Mouse (Mus musculus) mesoderm, embryonic 11.5 days (tissue): ENCODE measurements at regions not wholly inside any gene's neighbourhood (a gene's known extent, or its start where the extent isn't known, plus 50 kb on each side); places are given as distances from the start of the nearest gene placed in this dataset.

ENCODE experiments used
- DNase-seq: peaks from one replicate; pipeline ENCODE4 v3.0.0-alpha.2; 2012; ENCODE audit warnings: low read depth, low spot score

- no peak for DNase-seq
These were observed 717.2 kb upstream of the Gpc5 start for GRCm38 (mm10) chr14:114374847-114375246.

GRCm38 (mm10) chr14:114398861-114399557 is 693.0 kb upstream of the Gpc5 start:
- DNase-seq: no peak

GRCm38 (mm10) chr14:114418851-114419250 is 673.2 kb upstream of the Gpc5 start:
- no peak for DNase-seq

GRCm38 (mm10) chr14:114425475-114425874 is 666.5 kb upstream of the Gpc5 start:
- no peak for DNase-seq
